Mouse (Mus musculus) kidney, adult 2 months (tissue): ENCODE results near the gene Adgrg1.

ENCODE experiments used
- CTCF ChIP-seq: fragments of 200-500 bp; conservative IDR thresholded peaks from 2 replicates; pipeline ENCODE4 v1.5.1; 2011; ENCODE audit warnings: low read depth, mild to moderate bottlenecking, control low read depth, low read length, moderate library complexity, mixed read lengths; ENCODE audit not compliant: insufficient read depth, insufficient read length
- POLR2A ChIP-seq: fragments of 200-500 bp; IDR thresholded peaks from one replicate; pipeline ENCODE4 v1.6.1; 2011; ENCODE audit warnings: low read depth, low read length, control low read depth

- peak; percentile 90 for TF ChIP-seq CTCF
- no peak for TF ChIP-seq POLR2A
These were observed 32.0 kb upstream of the Adgrg1 start for GRCm38 (mm10) chr8:94942566-94942965.
